Mouse (Mus musculus) adipocyte (in vitro differentiated cells): ENCODE measurements around the gene Agrn.
A peak's percentile ranks its signal among the peaks of the same experiment; 100 is the strongest.

Experiments used
- DNase-seq: peaks from one replicate; pipeline ENCODE4 v3.0.0-alpha.2; 2016; ENCODE audit warnings: low spot score

Agrn gene

GRCm38 (mm10) chr4:156197131-156197828, at the start of gene Agrn:
Gene Agrn (minus strand): TSS chr4:156197488.
- DNase-seq: peak; percentile 50

GRCm38 (mm10) chr4:156236651-156237447, 39.6 kb upstream of the Agrn start:
- no peak for DNase-seq

- peak; percentile 84 for DNase-seq
These were observed 38.7 kb upstream of the Agrn start, which contains the start of gene Noc2l for GRCm38 (mm10) chr4:156235808-156236533. Gene Noc2l (plus strand): TSS chr4:156236010.

GRCm38 (mm10) chr4:156235360-156235770, 38.1 kb upstream of the Agrn start:
- DNase-seq: no peak

GRCm38 (mm10) chr4:156234701-156235213, 37.5 kb upstream of the Agrn start, which contains the start of gene Plekhn1:
Gene Plekhn1 (minus strand): TSS chr4:156234857.
- peak; percentile 41 for DNase-seq

- DNase-seq: no peak
These were observed 36.8 kb upstream of the Agrn start for GRCm38 (mm10) chr4:156234021-156234501.

GRCm38 (mm10) chr4:156228393-156229024, 31.2 kb upstream of the Agrn start:
- no peak for DNase-seq

GRCm38 (mm10) chr4:156227752-156228392, 30.6 kb upstream of the Agrn start:
- DNase-seq: no peak

GRCm38 (mm10) chr4:156224276-156224675, 27.0 kb upstream of the Agrn start:
- DNase-seq: no peak

- DNase-seq: no peak
These were observed 22.6 kb upstream of the Agrn start for GRCm38 (mm10) chr4:156219936-156220335.

GRCm38 (mm10) chr4:156217838-156218237, 20.6 kb upstream of the Agrn start:
- no peak for DNase-seq

GRCm38 (mm10) chr4:156217022-156217669, 19.9 kb upstream of the Agrn start:
- no peak for DNase-seq

GRCm38 (mm10) chr4:156216196-156216595, 18.9 kb upstream of the Agrn start:
- no peak for DNase-seq

- DNase-seq: peak; percentile 74
These were observed 18.4 kb upstream of the Agrn start, which contains the start of gene Perm1 for GRCm38 (mm10) chr4:156215649-156216048. Gene Perm1 (plus strand): TSS chr4:156215868.

- DNase-seq: no peak
These were observed 15.8 kb upstream of the Agrn start for GRCm38 (mm10) chr4:156213134-156213533.

- no peak for DNase-seq
These were observed 12.8 kb upstream of the Agrn start for GRCm38 (mm10) chr4:156209963-156210635.

GRCm38 (mm10) chr4:156208872-156209271, 11.6 kb upstream of the Agrn start:
- DNase-seq: no peak

- DNase-seq: no peak
These were observed 6.3 kb upstream of the Agrn start for GRCm38 (mm10) chr4:156203413-156204131.

- no peak for DNase-seq
These were observed 5.7 kb upstream of the Agrn start, which contains the start of gene AW011738 for GRCm38 (mm10) chr4:156203001-156203412. Gene AW011738 (plus strand): TSS chr4:156203304.
